Mouse (Mus musculus): ENCODE measurements around the gene Prss16. TPM values are rescaled to one million over a fixed set of nuclear protein-coding genes. Genes with fewer than 3 reads are reported as not detected.

Gene Prss16
- polyA plus RNA-seq, 1 experiment from 2014 or later, result not detected

- Histone ChIP-seq H3K27me3 (peaks cover 24% of the 10 kb centered on the region), H3K4me3 (replicated peaks) (peak overlapping the region; percentile 60), H3K9ac (replicated peaks) (peak overlapping the region; percentile 74), H3K4me2 (replicated peaks) (peak overlapping the region; percentile 51), H3K4me1 (replicated peaks) (no peaks in the 10 kb centered on the region), H3K9me3 (no peaks in the 10 kb centered on the region), H3K36me3 (no peaks in the 10 kb centered on the region), H3K27ac (peak overlapping the region; percentile 91)
- peak; percentile 92 for ATAC-seq
- WGBS, result 4% methylated on average over 20 of the region's 20 CpGs
Measured at GRCm38 (mm10) chr13:21974726-21975473, 34.6 kb downstream of the Prss16 start.

- Histone ChIP-seq H3K9ac (replicated peaks) (peak overlapping the region; percentile 74), H3K9me3 (no peaks in the 10 kb centered on the region), H3K27ac (peak overlapping the region; percentile 91), H3K4me3 (replicated peaks) (peak overlapping the region; percentile 60), H3K36me3 (no peaks in the 10 kb centered on the region), H3K4me2 (replicated peaks) (peak overlapping the region; percentile 51), H3K27me3 (peaks cover 18% of the 10 kb centered on the region), H3K4me1 (replicated peaks) (no peaks in the 10 kb centered on the region)
- WGBS, result under 1% methylated on average over 23 of the region's 23 CpGs
- peak; percentile 93 for ATAC-seq
Measured at GRCm38 (mm10) chr13:21974221-21974725, 35.3 kb downstream of the Prss16 start.

GRCm38 (mm10) chr13:21971641-21972040, 37.9 kb downstream of the Prss16 start:
- no peak overlapping the region for H3K9ac ChIP-seq (replicated peaks)
- no peaks in the 10 kb centered on the region for H3K36me3 ChIP-seq
- WGBS, result 32% methylated on average over 3 of the region's 3 CpGs
- no peaks in the 10 kb centered on the region for H3K4me1 ChIP-seq (replicated peaks)
- H3K27me3 ChIP-seq, result no peaks in the 10 kb centered on the region
- H3K4me2 ChIP-seq (replicated peaks), result no peak overlapping the region
- ATAC-seq, result no peak
- no peak overlapping the region for H3K4me3 ChIP-seq (replicated peaks)
- no peak overlapping the region for H3K27ac ChIP-seq
- H3K9me3 ChIP-seq, result no peaks in the 10 kb centered on the region

GRCm38 (mm10) chr13:21969816-21970215, 39.7 kb downstream of the Prss16 start:
- Histone ChIP-seq H3K4me2 (replicated peaks) (no peak overlapping the region), H3K9me3 (no peaks in the 10 kb centered on the region), H3K27ac (no peak overlapping the region), H3K4me3 (replicated peaks) (no peak overlapping the region), H3K4me1 (replicated peaks) (no peaks in the 10 kb centered on the region), H3K27me3 (no peaks in the 10 kb centered on the region), H3K36me3 (no peaks in the 10 kb centered on the region; the same call in 1 of the 2 replicates), H3K9ac (replicated peaks) (no peak overlapping the region)
- no peak for ATAC-seq
- 69% methylated on average over 2 of the region's 2 CpGs for WGBS

GRCm38 (mm10) chr13:21969269-21969668, 40.3 kb downstream of the Prss16 start:
- Histone ChIP-seq H3K27ac (no peak overlapping the region), H3K9me3 (no peaks in the 10 kb centered on the region), H3K9ac (replicated peaks) (no peak overlapping the region), H3K27me3 (no peaks in the 10 kb centered on the region), H3K4me3 (replicated peaks) (no peak overlapping the region), H3K36me3 (peaks cover 5% of the 10 kb centered on the region), H3K4me2 (replicated peaks) (no peak overlapping the region), H3K4me1 (replicated peaks) (no peaks in the 10 kb centered on the region)
- 38% methylated on average over 1 of the region's 1 CpGs for WGBS
- no peak for ATAC-seq

Small RNA genes lying within 50 kb of the gene (microRNA-seq; reads per million reads assigned to microRNA genes)
- gene Gm44390 (not detected), gene Gm44486 (not detected)

Other genes with a start within 250 kb of the Prss16 start
- 11.8 and 15.6 TPM in 2 replicates for gene Hist1h1b, start 229.1 kb downstream of the Prss16 start, polyA plus RNA-seq (2015; fragmentation: Nextera tagmentation; extraction: Ambion mirVana)
- gene Hist1h3i, start 226.4 kb downstream of the Prss16 start, polyA plus RNA-seq (2015; fragmentation: Nextera tagmentation; extraction: Ambion mirVana), result 79.2 and 91.2 TPM in 2 replicates
- gene Hist1h2an, start 222.5 kb downstream of the Prss16 start, polyA plus RNA-seq (2015; fragmentation: Nextera tagmentation; extraction: Ambion mirVana), result 8.5 TPM in 1 of 2 replicates, not detected in the other
- 0.66 and 1.7 TPM in 2 replicates for gene Hist1h2bp, start 222.3 kb downstream of the Prss16 start, polyA plus RNA-seq (2015; fragmentation: Nextera tagmentation; extraction: Ambion mirVana)
- gene Hist1h2bq, start 199.5 kb downstream of the Prss16 start, polyA plus RNA-seq (2015; fragmentation: Nextera tagmentation; extraction: Ambion mirVana), result 11.1 and 13.1 TPM in 2 replicates
- gene Hist1h2ao, start 199.3 kb downstream of the Prss16 start, polyA plus RNA-seq (2015; fragmentation: Nextera tagmentation; extraction: Ambion mirVana), result not detected in 2 replicates
- gene Hist1h4m, start 198.0 kb downstream of the Prss16 start, polyA plus RNA-seq (2015; fragmentation: Nextera tagmentation; extraction: Ambion mirVana), result not detected in 2 replicates
- gene Hist1h4n, start 177.5 kb downstream of the Prss16 start, polyA plus RNA-seq (2015; fragmentation: Nextera tagmentation; extraction: Ambion mirVana), result 11.0 and 11.2 TPM in 2 replicates
- 1,729 and 1,932 TPM in 2 replicates for gene Hist1h2ap, start 176.2 kb downstream of the Prss16 start, polyA plus RNA-seq (2015; fragmentation: Nextera tagmentation; extraction: Ambion mirVana)
- 11.3 and 12.2 TPM in 2 replicates for gene Hist1h2br, start 176.0 kb downstream of the Prss16 start, polyA plus RNA-seq (2015; fragmentation: Nextera tagmentation; extraction: Ambion mirVana)
- gene Zfp184, start 64.6 kb downstream of the Prss16 start, polyA plus RNA-seq (2015; fragmentation: Nextera tagmentation; extraction: Ambion mirVana), result 20.5 and 22.3 TPM in 2 replicates
- not detected in 2 replicates for gene Pom121l2, start 28.5 kb downstream of the Prss16 start, polyA plus RNA-seq (2015; fragmentation: Nextera tagmentation; extraction: Ambion mirVana)
- gene Hist1h2ah, start 25.8 kb upstream of the Prss16 start, polyA plus RNA-seq (2015; fragmentation: Nextera tagmentation; extraction: Ambion mirVana), result 6.2 TPM in 1 of 2 replicates, not detected in the other
- gene Hist1h2bk, start 26.1 kb upstream of the Prss16 start, polyA plus RNA-seq (2015; fragmentation: Nextera tagmentation; extraction: Ambion mirVana), result 4.0 and 5.5 TPM in 2 replicates
- 18.1 and 20.1 TPM in 2 replicates for gene Hist1h4i, start 31.6 kb upstream of the Prss16 start, polyA plus RNA-seq (2015; fragmentation: Nextera tagmentation; extraction: Ambion mirVana)
- 17.7 and 21.2 TPM in 2 replicates for gene Hist1h2ag, start 33.2 kb upstream of the Prss16 start, polyA plus RNA-seq (2015; fragmentation: Nextera tagmentation; extraction: Ambion mirVana)
- 7.6 and 8.3 TPM in 2 replicates for gene Hist1h2bj, start 33.5 kb upstream of the Prss16 start, polyA plus RNA-seq (2015; fragmentation: Nextera tagmentation; extraction: Ambion mirVana)
- gene Vmn1r188, start 74.7 kb upstream of the Prss16 start, polyA plus RNA-seq (2015; fragmentation: Nextera tagmentation; extraction: Ambion mirVana), result not detected in 2 replicates
- not detected in 2 replicates for gene Vmn1r189, start 96.1 kb upstream of the Prss16 start, polyA plus RNA-seq (2015; fragmentation: Nextera tagmentation; extraction: Ambion mirVana)
- gene Vmn1r191, start 174.2 kb upstream of the Prss16 start, polyA plus RNA-seq (2015; fragmentation: Nextera tagmentation; extraction: Ambion mirVana), result not detected in 2 replicates
- gene Vmn1r192, start 181.4 kb upstream of the Prss16 start, polyA plus RNA-seq (2015; fragmentation: Nextera tagmentation; extraction: Ambion mirVana), result not detected in 2 replicates
- not detected in 2 replicates for gene Vmn1r193, start 213.4 kb upstream of the Prss16 start, polyA plus RNA-seq (2015; fragmentation: Nextera tagmentation; extraction: Ambion mirVana)
- gene Vmn1r194, start 234.5 kb upstream of the Prss16 start, polyA plus RNA-seq (2015; fragmentation: Nextera tagmentation; extraction: Ambion mirVana), result not detected in 2 replicates